Mouse (Mus musculus): ENCODE results near the gene Tmem151a.

DNA sequence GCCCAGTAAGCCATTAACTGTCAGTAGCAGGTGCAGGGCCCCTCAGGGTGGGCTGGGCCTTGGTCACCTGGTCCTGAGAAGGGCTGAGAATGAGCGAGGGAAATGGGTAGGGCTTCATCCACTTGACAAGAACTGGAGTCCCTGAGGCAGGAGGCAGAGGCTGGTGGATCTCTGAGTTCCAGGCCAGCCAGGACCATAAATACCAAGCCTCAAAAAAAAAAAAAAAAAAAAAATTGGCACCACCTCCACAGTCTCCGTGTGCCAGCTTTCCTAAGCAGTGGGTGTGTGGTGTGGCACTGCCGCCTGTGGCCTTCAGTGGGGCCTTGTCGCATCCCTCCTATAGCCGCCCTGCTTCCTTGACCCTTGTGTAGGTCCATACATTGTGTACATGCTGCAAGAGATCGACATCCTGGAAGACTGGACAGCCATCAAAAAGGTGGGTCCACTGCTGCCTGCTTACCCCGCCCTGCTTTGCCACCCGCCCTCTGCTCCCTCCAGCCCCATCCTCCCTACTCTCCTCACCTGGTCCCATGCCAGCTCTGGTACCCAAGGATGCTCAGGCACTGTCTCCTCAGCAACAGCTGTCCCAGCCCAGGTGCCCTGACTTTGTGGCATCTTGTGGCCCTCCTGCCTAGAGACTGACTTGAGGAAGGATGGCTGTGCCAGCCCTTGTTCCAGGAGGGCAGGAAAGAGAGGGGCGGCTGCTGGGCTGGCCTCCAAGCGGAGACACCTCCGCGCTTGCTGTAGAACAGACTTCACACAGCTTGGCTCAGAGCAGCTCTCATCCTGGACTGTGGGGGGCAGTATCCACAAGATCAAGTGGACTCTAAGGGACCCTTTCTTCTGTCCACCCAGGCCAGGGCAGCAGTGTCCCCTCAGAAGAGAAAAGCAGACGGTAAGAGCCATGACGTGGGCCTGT, 36.9 kb downstream of the Tmem151a start:
- TF ChIP-seq CTCF (IDR thresholded peaks at IDR 0.05; ENCODE audit: borderline replicate concordance, insufficient read depth, low read depth, low read length) = 0 out of 2 replicates have a peak, but pooled peaks have one; percentile 13
- TF ChIP-seq POLR2A (IDR thresholded peaks at IDR 0.05; ENCODE audit: borderline replicate concordance, insufficient read depth, low read length) = no peak
